Mouse (Mus musculus) neural tube, embryonic 10.5 days (tissue): ENCODE data around the gene Nav2.

ENCODE experiments used
- DNase-seq: peaks from one replicate; pipeline ENCODE4 v3.0.0-alpha.2; 2017; ENCODE audit warnings: low spot score; ENCODE audit errors: extremely low spot score

The Nav2 gene

GRCm38 (mm10) chr7:49322179-49322578 lies 413.7 kb downstream of the Nav2 start:
- no peak for DNase-seq

- DNase-seq: no peak
These were observed 416.1 kb downstream of the Nav2 start for GRCm38 (mm10) chr7:49324575-49324974.

- DNase-seq: no peak
These were observed 417.7 kb downstream of the Nav2 start for GRCm38 (mm10) chr7:49326136-49326722.

GRCm38 (mm10) chr7:49326967-49327742 lies 418.6 kb downstream of the Nav2 start:
- no peak for DNase-seq

- DNase-seq: no peak
These were observed 421.7 kb downstream of the Nav2 start for GRCm38 (mm10) chr7:49330181-49330580.

- DNase-seq: no peak
These were observed 423.4 kb downstream of the Nav2 start for GRCm38 (mm10) chr7:49331939-49332338.

- no peak for DNase-seq
These were observed 424.1 kb downstream of the Nav2 start for GRCm38 (mm10) chr7:49332644-49333043.

GRCm38 (mm10) chr7:49334163-49334562 lies 425.6 kb downstream of the Nav2 start:
- no peak for DNase-seq

- DNase-seq: no peak
These were observed 426.5 kb downstream of the Nav2 start for GRCm38 (mm10) chr7:49335056-49335455.

- no peak for DNase-seq
These were observed 428.2 kb downstream of the Nav2 start for GRCm38 (mm10) chr7:49336725-49337124.

GRCm38 (mm10) chr7:49337710-49338109 lies 429.2 kb downstream of the Nav2 start:
- DNase-seq: no peak

GRCm38 (mm10) chr7:49339953-49340352 lies 431.4 kb downstream of the Nav2 start:
- DNase-seq: no peak

GRCm38 (mm10) chr7:49341151-49341918 lies 432.8 kb downstream of the Nav2 start:
- DNase-seq: no peak

GRCm38 (mm10) chr7:49341919-49342529 lies 433.5 kb downstream of the Nav2 start:
- no peak for DNase-seq

- DNase-seq: no peak
These were observed 434.1 kb downstream of the Nav2 start for GRCm38 (mm10) chr7:49342556-49343080.

- DNase-seq: no peak
These were observed 434.6 kb downstream of the Nav2 start for GRCm38 (mm10) chr7:49343081-49343600.

GRCm38 (mm10) chr7:49343752-49344484 lies 435.4 kb downstream of the Nav2 start:
- peak; percentile 31 for DNase-seq

GRCm38 (mm10) chr7:49347338-49348272 lies 439.1 kb downstream of the Nav2 start:
- DNase-seq: no peak

GRCm38 (mm10) chr7:49348636-49349035 lies 440.1 kb downstream of the Nav2 start:
- DNase-seq: no peak
